Mouse (Mus musculus) megakaryocyte, embryonic 14.5 days (primary cell): ENCODE data around the gene Mdga1.

ENCODE experiments used
- FLI1 ChIP-seq: IDR thresholded peaks from 2 replicates; pipeline ENCODE4 v1.6.1; 2012; ENCODE audit warnings: low read length, inconsistent platforms, mixed read lengths
- GATA1 ChIP-seq: IDR thresholded peaks from 3 replicates; pipeline ENCODE4 v1.6.1; 2012; ENCODE audit warnings: mixed read lengths, low read length, inconsistent platforms, borderline replicate concordance

DNA sequence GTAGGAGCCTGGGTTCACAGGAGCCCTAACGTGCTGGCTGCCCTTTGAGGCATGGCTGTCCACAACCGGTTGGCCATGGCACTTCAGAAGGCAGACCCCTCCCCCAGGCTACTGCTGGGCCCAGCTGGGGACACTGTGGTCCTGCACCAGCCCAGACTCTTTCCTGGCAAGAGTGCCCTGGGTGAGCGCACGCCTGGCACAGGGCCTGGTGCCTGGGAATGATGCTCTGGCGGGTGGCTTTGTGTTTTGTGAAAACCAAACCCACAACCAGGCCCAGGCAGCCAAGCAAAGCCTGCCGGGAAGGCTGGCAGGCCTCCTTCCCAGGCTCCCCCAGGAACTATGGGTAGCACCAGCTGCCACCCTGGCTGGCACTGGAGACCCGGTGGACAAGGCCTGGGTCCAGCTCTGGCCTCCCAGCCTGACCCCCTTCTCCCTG, 96.3 kb downstream of the Mdga1 start:
- TF ChIP-seq GATA1 (no peak), FLI1 (no peak)
